Mouse (Mus musculus) thymus, adult 2 months (tissue): ENCODE results near the gene Cfap57.

Experiments used
- CTCF ChIP-seq: fragments of 200-500 bp; IDR thresholded peaks from 2 replicates; pipeline ENCODE4 v1.5.1; 2012; ENCODE audit warnings: mild to moderate bottlenecking, control low read depth, low read length, moderate library complexity, borderline replicate concordance; ENCODE audit not compliant: control insufficient read depth, poor library complexity, insufficient read depth; ENCODE audit errors: extremely low read depth
- POLR2A ChIP-seq: fragments of 200-500 bp; IDR thresholded peaks from 2 replicates; pipeline ENCODE4 v1.6.1; 2012; ENCODE audit warnings: mild to moderate bottlenecking, low read length, control low read depth, moderate library complexity; ENCODE audit not compliant: control insufficient read depth, poor library complexity, insufficient read depth; ENCODE audit errors: extremely low read depth

- TF ChIP-seq CTCF (no peak), POLR2A (no peak)
These were observed 87.4 kb downstream of the Cfap57 start for GRCm38 (mm10) chr4:118533156-118533555.
